Mouse (Mus musculus): ENCODE results near the gene Bzw1. TPM values are rescaled to one million over a fixed set of nuclear protein-coding genes. Genes with fewer than 3 reads are reported as not detected.
A peak's percentile ranks its signal among the peaks of the same experiment; 100 is the strongest.
"Not testable (repeated sequence)": the region's sequence is repeated elsewhere in the genome, so short reads cannot be mapped to it uniquely, and the experiment has no call there.

Gene Bzw1
- polyA plus RNA-seq, 1 experiment from 2014 or later: 384 TPM

DNA sequence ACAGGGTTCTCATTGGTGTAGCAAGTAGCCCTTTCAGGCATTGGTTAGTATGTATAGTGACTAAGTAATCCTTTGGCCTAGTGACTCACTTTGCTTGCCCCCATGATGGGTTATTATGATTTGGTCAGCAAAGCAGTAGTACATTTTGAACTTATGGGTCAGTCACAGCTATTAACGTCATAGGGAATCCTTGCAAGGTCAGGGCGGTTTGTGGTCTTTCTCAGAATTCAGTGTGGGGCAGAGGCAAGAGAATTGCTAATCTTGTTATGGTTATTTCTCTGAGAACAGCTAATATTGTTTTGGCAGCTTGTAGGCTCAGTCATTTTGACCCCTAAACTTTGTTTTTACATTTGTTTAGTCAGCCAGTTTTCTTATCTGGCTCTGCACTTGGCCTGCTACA is 18.4 kb upstream of the Bzw1 start:
- H3K9me3 ChIP-seq; H3K36me3 ChIP-seq; H3K27ac ChIP-seq; H3K4me1 ChIP-seq (replicated peaks); H3K4me2 ChIP-seq; H3K27me3 ChIP-seq; H3K9ac ChIP-seq; H3K4me3 ChIP-seq; ATAC-seq (ENCODE audit: low FRiP score): not testable (repeated sequence)
- 84% methylated on average over 2 of the region's 2 CpGs for WGBS

DNA sequence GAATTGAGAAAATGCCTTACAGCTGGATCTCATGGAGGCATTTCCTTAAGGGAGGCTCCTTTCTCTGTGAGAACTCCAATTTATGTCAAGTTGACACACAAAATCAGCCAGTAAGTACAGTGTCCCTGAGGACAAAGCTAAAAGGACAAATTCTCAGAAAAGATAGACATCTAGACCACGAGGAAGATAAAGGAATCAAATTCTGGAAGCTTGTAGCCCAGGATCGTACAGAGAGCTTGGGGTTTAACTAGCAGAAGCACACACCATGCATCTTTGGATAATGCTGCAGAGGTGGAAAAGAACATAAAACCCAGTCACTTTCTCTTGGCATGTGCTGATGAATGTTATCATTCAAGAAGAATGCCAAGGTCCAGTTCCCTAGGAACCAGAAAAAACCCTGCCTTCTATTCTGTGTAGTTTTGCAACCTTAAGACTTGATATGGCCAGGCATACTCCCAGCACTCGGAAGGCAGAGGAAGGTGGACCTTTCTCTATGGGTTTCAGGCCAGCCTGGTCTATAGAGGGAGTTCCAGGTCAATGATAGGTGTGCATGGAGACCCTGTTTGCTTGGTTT is 17.0 kb upstream of the Bzw1 start:
- Histone ChIP-seq H3K9ac (no peak overlapping the region), H3K27me3 (no peaks in the 10 kb centered on the region), H3K36me3 (no peaks in the 10 kb centered on the region), H3K4me3 (no peak overlapping the region), H3K27ac (no peak overlapping the region), H3K9me3 (no peaks in the 10 kb centered on the region), H3K4me2 (no peak overlapping the region), H3K4me1 (replicated peaks) (no peaks in the 10 kb centered on the region)
- no peak for ATAC-seq (ENCODE audit: low FRiP score)
- 73% methylated on average over 3 of the region's 3 CpGs for WGBS

DNA sequence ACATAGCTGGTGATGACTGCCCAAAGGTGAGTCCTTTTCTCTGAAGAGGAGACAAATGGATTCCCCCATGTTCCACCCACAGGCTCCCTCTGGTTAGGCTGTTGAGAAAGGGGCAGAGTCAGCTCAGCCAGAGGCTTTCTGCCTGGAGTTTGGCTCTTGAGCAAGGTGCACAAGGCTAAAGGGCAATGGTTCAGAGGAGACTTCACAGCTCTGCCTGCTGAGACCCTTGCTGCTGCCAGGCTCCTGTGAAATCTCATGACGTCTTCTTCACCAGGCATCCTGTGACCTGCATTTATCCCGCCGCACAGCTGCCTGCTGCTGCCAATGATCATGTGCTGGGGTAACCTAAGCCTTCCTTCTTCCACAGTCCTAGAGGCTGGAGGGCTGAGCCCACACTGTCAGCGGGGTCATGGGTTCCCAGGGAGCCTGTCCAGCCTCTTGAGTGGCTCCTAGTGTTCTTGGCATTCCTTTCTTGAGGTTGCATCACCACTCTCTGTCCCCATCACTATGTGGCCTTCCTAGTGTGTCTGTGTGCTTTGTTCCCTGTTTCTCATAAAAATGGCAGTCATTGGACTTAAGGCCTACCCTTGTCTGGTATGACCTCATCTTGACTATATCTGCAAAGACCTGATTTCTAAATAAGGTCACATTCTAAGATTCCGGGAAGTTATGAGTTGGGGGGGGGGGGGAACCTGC is 10.0 kb upstream of the Bzw1 start:
- no peak overlapping the region for H3K9ac ChIP-seq
- 75% methylated on average over 5 of the region's 5 CpGs for WGBS
- H3K36me3 ChIP-seq: no peaks in the 10 kb centered on the region
- H3K4me1 ChIP-seq (replicated peaks): no peaks in the 10 kb centered on the region
- no peak for ATAC-seq (ENCODE audit: low FRiP score)
- H3K9me3 ChIP-seq: no peaks in the 10 kb centered on the region
- no peaks in the 10 kb centered on the region for H3K27me3 ChIP-seq
- H3K27ac ChIP-seq: no peak overlapping the region
- H3K4me3 ChIP-seq: no peak overlapping the region
- H3K4me2 ChIP-seq: no peak overlapping the region

DNA sequence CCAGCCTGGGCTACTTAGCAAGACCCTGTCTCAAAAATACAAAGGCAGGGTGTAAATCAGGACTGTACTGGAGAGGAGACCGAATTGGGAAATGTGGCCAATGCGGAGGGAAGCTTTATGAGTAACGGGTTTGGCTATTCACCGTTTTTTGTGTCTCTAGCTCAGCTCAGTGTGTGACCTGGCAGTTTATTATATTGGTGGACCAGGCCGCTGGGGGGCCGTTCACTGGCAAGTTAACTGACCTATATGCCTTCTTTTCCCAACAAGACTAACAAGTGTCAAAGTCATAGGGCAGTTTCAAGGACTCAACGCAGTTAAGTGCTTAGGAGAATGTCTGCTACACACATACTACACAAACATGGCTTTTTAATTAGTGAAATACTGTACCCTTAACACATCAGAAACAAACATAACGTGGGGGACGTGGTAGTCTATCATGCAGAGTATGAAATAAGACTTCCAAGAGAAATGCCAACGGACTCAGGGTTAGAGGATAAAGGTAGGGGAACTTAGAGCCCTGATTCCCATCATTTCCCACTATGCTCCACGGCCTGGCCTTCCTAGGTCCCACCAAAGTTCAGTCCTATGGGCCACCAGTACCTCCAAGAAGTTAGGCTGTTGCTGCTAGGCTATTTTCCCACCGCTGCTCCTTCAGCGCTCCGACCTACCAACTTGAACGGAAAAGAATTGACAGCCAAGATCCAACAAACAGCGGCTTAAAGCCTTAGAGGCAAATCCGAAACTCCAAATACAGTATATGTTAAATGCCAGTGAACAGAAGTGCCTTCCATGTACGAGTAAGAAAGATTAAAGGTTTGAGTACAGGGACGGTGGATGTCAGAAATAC is 1.1 kb upstream of the Bzw1 start:
- 46% methylated on average over 19 of the region's 19 CpGs for WGBS
- H3K9me3 ChIP-seq: no peaks in the 10 kb centered on the region
- H3K9ac ChIP-seq: peak overlapping the region; percentile 97
- H3K4me3 ChIP-seq: peak overlapping the region; percentile 97
- H3K4me2 ChIP-seq: peak overlapping the region; percentile 82
- no peak for ATAC-seq (ENCODE audit: low FRiP score)
- peak overlapping the region; percentile 100 for H3K27ac ChIP-seq
- peaks cover 28% of the 10 kb centered on the region for H3K4me1 ChIP-seq (replicated peaks)
- no peaks in the 10 kb centered on the region for H3K27me3 ChIP-seq
- peaks cover 19% of the 10 kb centered on the region for H3K36me3 ChIP-seq

DNA sequence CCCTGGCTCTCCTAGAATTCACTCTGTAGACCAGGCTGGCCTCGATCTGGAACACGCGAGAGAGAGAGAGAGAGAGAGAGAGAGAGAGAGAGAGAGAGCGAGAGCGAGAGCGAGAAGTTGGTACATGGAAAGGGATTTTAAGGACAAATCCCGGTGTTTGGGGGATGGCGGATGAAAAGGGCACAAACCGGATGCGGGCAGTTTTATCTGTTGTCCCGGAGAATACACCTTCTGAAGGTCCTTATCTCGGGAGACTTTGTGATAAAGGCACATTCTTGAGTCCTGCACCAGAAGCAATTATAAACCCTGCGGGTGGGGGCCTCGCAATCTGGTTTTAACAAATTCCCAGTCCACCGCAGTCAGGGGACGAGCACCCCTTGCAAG is 438 bp upstream of the Bzw1 start:
- 0% methylated on average over 16 of the region's 16 CpGs for WGBS
- Histone ChIP-seq H3K9ac (peak overlapping the region; percentile 97), H3K4me1 (replicated peaks) (peaks cover 28% of the 10 kb centered on the region), H3K9me3 (no peaks in the 10 kb centered on the region), H3K27me3 (no peaks in the 10 kb centered on the region), H3K4me2 (peak overlapping the region; percentile 82), H3K27ac (peak overlapping the region; percentile 100), H3K4me3 (peak overlapping the region; percentile 97), H3K36me3 (peaks cover 24% of the 10 kb centered on the region)
- ATAC-seq (ENCODE audit: low FRiP score): no peak

DNA sequence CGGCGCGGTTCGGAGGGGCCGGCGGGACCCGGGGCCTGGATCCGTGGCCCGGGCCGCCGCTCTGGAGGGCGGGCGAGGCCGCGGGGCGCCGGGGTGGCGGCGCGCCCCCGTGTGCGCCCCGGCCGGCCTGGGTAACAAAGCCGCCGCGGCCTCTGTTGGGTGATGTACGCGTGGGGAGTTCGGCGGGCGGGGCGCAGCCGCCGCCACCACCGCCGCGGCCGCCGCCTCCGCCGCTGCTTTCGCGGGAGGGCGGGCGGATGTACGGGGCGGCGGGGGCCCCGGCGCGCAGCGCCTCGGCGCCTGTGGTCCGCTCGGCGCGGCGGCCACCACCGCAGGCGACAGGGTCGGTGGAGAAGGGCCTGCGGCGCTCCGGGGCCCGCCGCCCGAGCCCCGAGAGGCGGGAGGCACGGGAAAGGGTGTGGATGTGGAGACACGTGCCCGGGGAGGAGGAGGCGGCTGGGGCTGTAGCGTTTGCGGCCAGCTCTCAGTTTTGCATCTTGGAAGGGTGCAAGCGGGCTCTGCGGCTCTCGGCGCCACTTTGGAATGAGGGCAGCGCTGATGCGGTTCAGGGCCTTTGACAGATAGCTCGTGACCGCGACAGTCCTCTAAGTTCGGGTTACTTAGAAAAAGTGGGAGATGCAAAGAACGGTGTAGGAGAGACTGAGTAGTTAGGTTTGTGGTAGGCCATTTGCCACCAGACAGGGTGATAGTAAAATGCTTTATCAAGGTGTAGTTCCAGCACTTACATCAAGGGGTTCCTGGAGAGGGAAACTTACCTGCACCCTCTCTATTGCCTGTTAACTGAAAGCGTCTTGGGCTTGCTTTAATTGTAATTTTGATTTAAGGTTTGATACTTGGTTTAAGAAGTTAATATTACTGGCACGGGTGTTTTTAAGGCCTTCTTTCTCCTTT is 842 bp downstream of the Bzw1 start:
- H3K4me2 ChIP-seq: peak overlapping the region; percentile 87
- no peaks in the 10 kb centered on the region for H3K27me3 ChIP-seq
- 1% methylated on average over 56 of the region's 90 CpGs for WGBS
- peak; percentile 73 for ATAC-seq (ENCODE audit: low FRiP score)
- peaks cover 28% of the 10 kb centered on the region for H3K4me1 ChIP-seq (replicated peaks)
- H3K4me3 ChIP-seq: peak overlapping the region; percentile 97
- no peaks in the 10 kb centered on the region for H3K9me3 ChIP-seq
- H3K9ac ChIP-seq: peak overlapping the region; percentile 97
- H3K36me3 ChIP-seq: peaks cover 37% of the 10 kb centered on the region
- peak overlapping the region; percentile 100 for H3K27ac ChIP-seq

DNA sequence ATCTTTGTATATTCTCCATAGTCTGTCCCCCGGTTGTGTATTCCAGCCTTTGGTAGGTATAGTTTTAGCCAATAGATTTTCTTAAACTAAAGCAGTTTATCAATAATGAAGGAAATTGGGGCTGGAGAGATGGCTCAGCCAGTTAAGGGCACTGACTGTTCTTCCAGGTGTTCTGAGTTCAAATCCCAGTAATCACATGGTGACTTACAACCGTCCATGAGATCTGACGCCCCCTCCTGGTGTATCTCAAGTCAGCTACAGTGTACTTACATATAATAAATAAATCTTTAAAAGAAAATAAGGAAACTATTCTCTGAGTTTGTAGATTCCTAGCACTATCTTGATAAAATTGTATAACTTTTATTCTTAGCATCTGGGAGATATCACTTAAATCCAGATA is 2.6 kb downstream of the Bzw1 start:
- H3K36me3 ChIP-seq: peaks cover 53% of the 10 kb centered on the region

DNA sequence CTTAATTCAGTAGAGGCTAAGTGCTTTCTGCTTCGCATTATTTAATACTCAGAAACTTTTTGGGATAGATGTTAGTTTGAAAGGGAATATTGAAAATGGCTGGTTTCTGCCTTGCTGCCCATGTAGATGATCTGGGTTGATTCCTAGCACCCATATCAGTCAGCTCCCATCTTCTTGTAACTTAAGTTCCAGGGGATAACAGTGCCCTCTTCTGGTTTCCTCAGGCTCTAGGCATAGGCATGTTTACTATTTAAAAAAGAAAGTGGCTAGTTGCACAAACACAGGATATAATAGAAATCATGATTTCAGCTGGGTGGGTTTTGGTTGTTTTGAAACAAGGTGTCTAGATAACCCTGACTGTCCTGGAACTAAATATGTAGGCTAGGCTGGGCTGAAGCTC is 3.5 kb downstream of the Bzw1 start:
- Histone ChIP-seq H3K9me3 (no peaks in the 10 kb centered on the region), H3K4me3 (no peak overlapping the region), H3K4me2 (no peak overlapping the region), H3K27me3 (no peaks in the 10 kb centered on the region), H3K27ac (no peak overlapping the region), H3K9ac (no peak overlapping the region), H3K4me1 (replicated peaks) (peaks cover 24% of the 10 kb centered on the region), H3K36me3 (peaks cover 62% of the 10 kb centered on the region)
- ATAC-seq (ENCODE audit: low FRiP score): no peak
- 100% methylated on average over 1 of the region's 1 CpGs for WGBS

More for the DNA sequence above, 2.6 kb downstream of the Bzw1 start:
- H3K27me3 ChIP-seq: no peaks in the 10 kb centered on the region
- no peak for ATAC-seq (ENCODE audit: low FRiP score)
- 93% methylated on average over 3 of the region's 3 CpGs for WGBS
- no peak overlapping the region for H3K9ac ChIP-seq
- H3K4me1 ChIP-seq (replicated peaks): peaks cover 28% of the 10 kb centered on the region
- no peak overlapping the region for H3K27ac ChIP-seq
- no peak overlapping the region for H3K4me3 ChIP-seq
- H3K9me3 ChIP-seq: no peaks in the 10 kb centered on the region
- H3K4me2 ChIP-seq: no peak overlapping the region

DNA sequence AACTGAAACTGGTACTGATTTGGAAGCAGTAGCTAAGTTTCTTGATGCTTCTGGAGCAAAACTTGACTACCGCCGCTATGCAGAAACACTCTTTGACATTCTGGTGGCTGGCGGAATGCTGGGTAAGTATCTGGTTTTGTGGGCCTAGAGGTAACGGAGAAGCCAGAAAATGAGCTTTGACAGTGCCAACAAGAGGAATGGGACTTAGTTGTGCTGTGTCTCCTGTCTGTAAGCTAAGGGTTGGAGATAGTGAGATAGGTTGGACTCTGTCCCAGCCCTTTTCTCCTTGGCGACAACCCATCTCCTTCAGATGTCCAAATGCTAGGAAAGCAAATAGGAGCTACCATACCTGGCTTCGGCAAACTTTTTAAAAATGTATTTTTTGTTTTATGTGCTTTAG is 5.0 kb downstream of the Bzw1 start:
- Histone ChIP-seq H3K36me3 (peaks cover 77% of the 10 kb centered on the region), H3K27ac (no peak overlapping the region), H3K27me3 (no peaks in the 10 kb centered on the region), H3K4me3 (no peak overlapping the region), H3K4me1 (replicated peaks) (peaks cover 16% of the 10 kb centered on the region), H3K9ac (no peak overlapping the region), H3K9me3 (no peaks in the 10 kb centered on the region), H3K4me2 (no peak overlapping the region)
- ATAC-seq (ENCODE audit: low FRiP score): no peak
- whole genome bisulfite sequencing: 96% methylated on average over 6 of the region's 6 CpGs

DNA sequence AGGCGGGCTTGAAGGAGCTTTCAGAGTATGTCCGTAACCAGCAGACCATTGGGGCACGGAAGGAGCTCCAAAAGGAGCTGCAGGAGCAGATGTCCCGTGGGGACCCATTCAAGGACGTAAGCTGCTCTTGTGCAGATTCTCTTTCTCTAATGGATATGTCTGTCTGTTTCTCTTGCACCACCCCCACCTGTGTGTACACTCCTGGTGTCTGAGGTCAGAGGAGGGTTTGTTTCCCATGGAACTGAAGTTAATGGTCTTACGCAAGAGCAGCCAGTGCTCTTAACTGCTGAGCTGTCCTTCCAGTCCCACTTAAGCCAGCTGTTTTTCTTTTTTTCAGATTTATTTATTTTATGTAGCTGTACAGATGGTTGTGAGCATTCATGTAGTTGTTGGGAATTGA is 8.7 kb downstream of the Bzw1 start:
- WGBS: 92% methylated on average over 6 of the region's 6 CpGs
- no peak for ATAC-seq (ENCODE audit: low FRiP score)

DNA sequence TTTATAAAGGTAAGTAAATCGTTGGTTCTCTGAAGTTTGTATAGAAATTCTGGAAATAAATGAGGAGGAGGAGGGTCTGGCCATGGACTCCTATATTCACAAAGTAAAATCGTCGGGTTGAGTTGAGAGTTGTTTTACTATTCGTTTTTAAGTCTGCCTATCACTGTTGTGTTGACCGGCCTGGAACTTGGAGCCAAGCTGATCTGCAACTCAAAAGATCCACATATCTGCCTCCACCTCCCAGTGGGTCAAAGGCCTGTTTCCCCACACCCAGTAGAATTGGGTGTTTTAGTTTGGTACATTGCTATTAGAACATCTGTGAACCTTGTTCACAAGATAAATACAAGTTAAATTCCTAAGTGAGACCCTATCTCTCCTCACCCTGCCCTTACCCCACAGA is 11.0 kb downstream of the Bzw1 start:
- H3K4me2 ChIP-seq: no peak overlapping the region
- H3K9ac ChIP-seq: no peak overlapping the region
- no peaks in the 10 kb centered on the region for H3K4me1 ChIP-seq (replicated peaks)
- no peaks in the 10 kb centered on the region for H3K27me3 ChIP-seq
- no peaks in the 10 kb centered on the region for H3K9me3 ChIP-seq
- no peak overlapping the region for H3K4me3 ChIP-seq
- H3K27ac ChIP-seq: no peak overlapping the region
- ATAC-seq (ENCODE audit: low FRiP score): no peak
- peaks cover 77% of the 10 kb centered on the region for H3K36me3 ChIP-seq
- WGBS: 95% methylated on average over 5 of the region's 5 CpGs

More for the DNA sequence above, 8.7 kb downstream of the Bzw1 start:
- H3K4me1 ChIP-seq (replicated peaks): no peaks in the 10 kb centered on the region
- H3K9me3 ChIP-seq: no peaks in the 10 kb centered on the region
- peaks cover 89% of the 10 kb centered on the region for H3K36me3 ChIP-seq
- no peak overlapping the region for H3K4me3 ChIP-seq
- H3K4me2 ChIP-seq: no peak overlapping the region
- no peak overlapping the region for H3K9ac ChIP-seq
- no peaks in the 10 kb centered on the region for H3K27me3 ChIP-seq
- no peak overlapping the region for H3K27ac ChIP-seq

DNA sequence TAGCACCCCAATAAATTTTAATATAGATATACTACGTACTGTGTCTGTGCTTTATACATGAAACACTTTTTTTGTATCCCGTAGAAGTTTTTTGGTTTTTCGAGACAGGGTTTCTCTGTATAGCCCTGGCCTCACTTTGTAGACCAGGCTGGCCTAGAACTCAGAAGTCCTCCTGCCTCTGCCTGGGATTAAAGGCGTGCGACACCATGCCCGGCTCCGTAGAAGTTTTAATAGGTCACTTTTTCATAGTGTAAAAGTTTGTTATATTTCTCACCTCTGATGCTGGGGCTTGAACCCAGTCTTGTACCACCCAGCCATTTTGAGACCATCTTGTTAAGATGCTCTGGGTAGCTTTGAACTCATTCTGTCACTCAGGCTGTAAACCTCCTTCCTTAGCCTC is 14.6 kb downstream of the Bzw1 start:
- no peak for ATAC-seq (ENCODE audit: low FRiP score)
- H3K4me3 ChIP-seq: no peak overlapping the region
- no peaks in the 10 kb centered on the region for H3K9me3 ChIP-seq
- H3K27ac ChIP-seq: no peak overlapping the region
- peaks cover 73% of the 10 kb centered on the region for H3K36me3 ChIP-seq
- H3K27me3 ChIP-seq: no peaks in the 10 kb centered on the region
- H3K9ac ChIP-seq: no peak overlapping the region
- H3K4me2 ChIP-seq: no peak overlapping the region
- no peaks in the 10 kb centered on the region for H3K4me1 ChIP-seq (replicated peaks)
- WGBS: 97% methylated on average over 7 of the region's 7 CpGs

Data from hindbrain, embryonic 13.5 days (tissue).